Mouse (Mus musculus) stomach, embryonic 15.5 days (tissue): Measurements from ENCODE around the gene Lipn. TPM values are rescaled to one million over a fixed set of nuclear protein-coding genes. Genes with fewer than 3 reads are reported as not detected.

Source experiments
- ATAC-seq: fragments of 200-750 bp; cut with Nextera tagmentation; 2 replicates; pipeline ENCODE4 v1.8.0; 2017; ENCODE audit warnings: low read depth, moderate number of reproducible peaks, moderate TSS enrichment; ENCODE audit not compliant: insufficient read depth, low FRiP score
- H3K27ac ChIP-seq: fragments of 300-500 bp; sonication (generic); 2 replicates; pipeline ENCODE4 v1.5.1; 2015; ENCODE audit warnings: mild to moderate bottlenecking, inconsistent platforms
- H3K27me3 ChIP-seq: fragments of 300-500 bp; sonication (generic); replicated peaks from 2 replicates; pipeline ENCODE4 v1.6.1; 2015; ENCODE audit warnings: inconsistent platforms
- H3K36me3 ChIP-seq: fragments of 300-500 bp; sonication (generic); 2 replicates; pipeline ENCODE4 v1.6.1; 2015; ENCODE audit warnings: inconsistent platforms
- H3K4me1 ChIP-seq: fragments of 300-500 bp; sonication (generic); 2 replicates; pipeline ENCODE4 v1.6.1; 2015; ENCODE audit warnings: inconsistent platforms
- H3K4me2 ChIP-seq: fragments of 300-500 bp; sonication (generic); 2 replicates; pipeline ENCODE4 v1.6.1; 2015; ENCODE audit warnings: mild to moderate bottlenecking, inconsistent platforms
- H3K4me3 ChIP-seq: fragments of 300-500 bp; sonication (generic); replicated peaks from 2 replicates; pipeline ENCODE4 v1.5.1; 2015; ENCODE audit warnings: inconsistent platforms
- H3K9ac ChIP-seq: fragments of 300-500 bp; sonication (generic); 2 replicates; pipeline ENCODE4 v1.6.1; 2015; ENCODE audit warnings: inconsistent platforms
- H3K9me3 ChIP-seq: fragments of 300-500 bp; sonication (generic); 2 replicates; pipeline ENCODE4 v1.6.1; 2016; ENCODE audit warnings: inconsistent platforms
- WGBS: fragments of 180-500 bp; shearing (Covaris S2); methylation state at CpG from one replicate; pipeline ENCODE4 v1.1.7; 2015; 5-methylcytosine and 5-hydroxymethylcytosine counted together
- polyA plus RNA-seq: library from polyadenylated mRNA; unstranded; fragments of >200 nt; fragmentation: Nextera tagmentation; extraction: Ambion mirVana; gene quantifications from 2 replicates; pipeline ENCODE4 v1.2.1, GENCODE M21; 2015

Lipn gene
- polyA plus RNA-seq = 0.14 TPM in 1 of 2 replicates, not detected in the other

GRCm38 (mm10) chr19:34066779-34067472, at the start of gene Lipn:
TSS of gene Lipn (plus strand) at chr19:34067358.
- H3K27me3 ChIP-seq = no peaks in the 10 kb centered on the region
- ATAC-seq = 0 out of 2 replicates have a peak, but pooled peaks have one; percentile 18
- no peaks in the 10 kb centered on the region for H3K4me1 ChIP-seq
- no peak within 1 kb of the TSS for H3K9ac ChIP-seq
- H3K4me3 ChIP-seq = no peak within 1 kb of the TSS
- 82% methylated on average over 9 of the region's 9 CpGs for WGBS
- H3K4me2 ChIP-seq = no peak within 1 kb of the TSS
- H3K9me3 ChIP-seq = no peaks in the 10 kb centered on the region
- H3K27ac ChIP-seq = no peak within 1 kb of the TSS
- H3K36me3 ChIP-seq = no peaks in the 10 kb centered on the region

- Histone ChIP-seq H3K9me3 (no peaks in the 10 kb centered on the region), H3K9ac (no peak overlapping the region), H3K27ac (peak overlapping the region; percentile 23; the same call in 1 of the 2 replicates), H3K27me3 (no peaks in the 10 kb centered on the region), H3K4me3 (no peak overlapping the region), H3K36me3 (no peaks in the 10 kb centered on the region), H3K4me2 (no peak overlapping the region), H3K4me1 (no peaks in the 10 kb centered on the region)
- WGBS = 79% methylated on average over 11 of the region's 11 CpGs
- peak; percentile 53; the same call in 1 of the 2 replicates for ATAC-seq
These were observed 45.6 kb upstream of the Lipn start for GRCm38 (mm10) chr19:34021440-34022172.

GRCm38 (mm10) chr19:34022759-34023158, 44.4 kb upstream of the Lipn start:
- no peak for ATAC-seq
- Histone ChIP-seq H3K4me1 (no peaks in the 10 kb centered on the region), H3K4me2 (no peak overlapping the region), H3K9ac (no peak overlapping the region), H3K36me3 (no peaks in the 10 kb centered on the region), H3K27ac (no peak overlapping the region), H3K4me3 (no peak overlapping the region), H3K9me3 (no peaks in the 10 kb centered on the region), H3K27me3 (no peaks in the 10 kb centered on the region)
- WGBS = 48% methylated on average over 3 of the region's 3 CpGs

GRCm38 (mm10) chr19:34039731-34040130, 27.4 kb upstream of the Lipn start:
- Histone ChIP-seq H3K9me3 (no peaks in the 10 kb centered on the region), H3K27me3 (no peaks in the 10 kb centered on the region), H3K4me3 (no peak overlapping the region), H3K4me2 (no peak overlapping the region), H3K27ac (no peak overlapping the region), H3K36me3 (no peaks in the 10 kb centered on the region), H3K4me1 (no peaks in the 10 kb centered on the region), H3K9ac (no peak overlapping the region)
- WGBS = 52% methylated on average over 1 of the region's 1 CpGs
- ATAC-seq = no peak

GRCm38 (mm10) chr19:34043008-34043407, 24.1 kb upstream of the Lipn start:
- no peak overlapping the region for H3K27ac ChIP-seq
- 58% methylated on average over 6 of the region's 6 CpGs for WGBS
- ATAC-seq = no peak
- no peaks in the 10 kb centered on the region for H3K27me3 ChIP-seq
- H3K4me3 ChIP-seq = no peak overlapping the region
- no peak overlapping the region for H3K4me2 ChIP-seq
- H3K9me3 ChIP-seq = no peaks in the 10 kb centered on the region
- H3K4me1 ChIP-seq = no peaks in the 10 kb centered on the region
- no peak overlapping the region for H3K9ac ChIP-seq
- H3K36me3 ChIP-seq = no peaks in the 10 kb centered on the region

- WGBS = 86% methylated on average over 3 of the region's 3 CpGs
- H3K4me3 ChIP-seq = no peak overlapping the region
- no peaks in the 10 kb centered on the region for H3K27me3 ChIP-seq
- no peaks in the 10 kb centered on the region for H3K36me3 ChIP-seq
- no peak overlapping the region for H3K9ac ChIP-seq
- ATAC-seq = no peak
- H3K27ac ChIP-seq = no peak overlapping the region
- no peaks in the 10 kb centered on the region for H3K4me1 ChIP-seq
- no peaks in the 10 kb centered on the region for H3K9me3 ChIP-seq
- H3K4me2 ChIP-seq = no peak overlapping the region
These were observed 17.7 kb upstream of the Lipn start for GRCm38 (mm10) chr19:34049371-34050039.

GRCm38 (mm10) chr19:34051502-34051901, 15.7 kb upstream of the Lipn start:
- no peak overlapping the region for H3K27ac ChIP-seq
- no peaks in the 10 kb centered on the region for H3K36me3 ChIP-seq
- H3K9me3 ChIP-seq = no peaks in the 10 kb centered on the region
- H3K4me3 ChIP-seq = no peak overlapping the region
- no peaks in the 10 kb centered on the region for H3K4me1 ChIP-seq
- H3K27me3 ChIP-seq = no peaks in the 10 kb centered on the region
- WGBS = 74% methylated on average over 3 of the region's 3 CpGs
- no peak overlapping the region for H3K9ac ChIP-seq
- no peak for ATAC-seq
- no peak overlapping the region for H3K4me2 ChIP-seq

GRCm38 (mm10) chr19:34063547-34063946, 3.6 kb upstream of the Lipn start:
- H3K9ac ChIP-seq = no peak overlapping the region
- WGBS = 52% methylated on average over 1 of the region's 1 CpGs

GRCm38 (mm10) chr19:34064059-34064458, 3.1 kb upstream of the Lipn start:
- no peak for ATAC-seq
- Histone ChIP-seq H3K4me1 (no peaks in the 10 kb centered on the region), H3K4me2 (no peak overlapping the region), H3K36me3 (no peaks in the 10 kb centered on the region), H3K27ac (no peak overlapping the region), H3K9ac (no peak overlapping the region), H3K27me3 (no peaks in the 10 kb centered on the region), H3K4me3 (no peak overlapping the region), H3K9me3 (no peaks in the 10 kb centered on the region)
- whole genome bisulfite sequencing = 80% methylated on average over 4 of the region's 4 CpGs

More at GRCm38 (mm10) chr19:34063547-34063946, 3.6 kb upstream of the Lipn start:
- no peak overlapping the region for H3K4me3 ChIP-seq
- H3K36me3 ChIP-seq = no peaks in the 10 kb centered on the region
- H3K27me3 ChIP-seq = no peaks in the 10 kb centered on the region
- no peak overlapping the region for H3K4me2 ChIP-seq
- H3K27ac ChIP-seq = no peak overlapping the region
- no peaks in the 10 kb centered on the region for H3K4me1 ChIP-seq
- ATAC-seq = no peak
- no peaks in the 10 kb centered on the region for H3K9me3 ChIP-seq

GRCm38 (mm10) chr19:34074239-34074638, 7.1 kb downstream of the Lipn start:
- no peaks in the 10 kb centered on the region for H3K36me3 ChIP-seq
- no peak overlapping the region for H3K4me2 ChIP-seq
- no peaks in the 10 kb centered on the region for H3K27me3 ChIP-seq
- no peak overlapping the region for H3K9ac ChIP-seq
- H3K4me3 ChIP-seq = no peak overlapping the region
- peak overlapping the region; percentile 61; the same call in 1 of the 2 replicates for H3K27ac ChIP-seq
- H3K4me1 ChIP-seq = no peaks in the 10 kb centered on the region
- ATAC-seq = peak; percentile 89
- H3K9me3 ChIP-seq = no peaks in the 10 kb centered on the region

GRCm38 (mm10) chr19:34078130-34078529, 11.0 kb downstream of the Lipn start:
- Histone ChIP-seq H3K4me2 (no peak overlapping the region), H3K4me3 (no peak overlapping the region), H3K9me3 (no peaks in the 10 kb centered on the region), H3K27ac (no peak overlapping the region), H3K4me1 (no peaks in the 10 kb centered on the region), H3K9ac (no peak overlapping the region), H3K36me3 (no peaks in the 10 kb centered on the region), H3K27me3 (no peaks in the 10 kb centered on the region)
- ATAC-seq = no peak
- WGBS = 67% methylated on average over 2 of the region's 2 CpGs
